Mouse (Mus musculus): ENCODE data around the gene Rhbdd3.
"Not testable (repeated sequence)": the region's sequence is repeated elsewhere in the genome, so short reads cannot be mapped to it uniquely, and the experiment has no call there.

Rhbdd3 gene

GRCm38 (mm10) chr11:5064282-5065055 lies 34.3 kb upstream of the Rhbdd3 start:
- no peak for DNase-seq (ENCODE audit: low read depth in 2 of 2, low spot score in 2 of 2)

GRCm38 (mm10) chr11:5065056-5065821 lies 33.5 kb upstream of the Rhbdd3 start, which contains the start of gene Gas2l1:
TSS of gene Gas2l1 (minus strand) at chr11:5065327.
- no peak for DNase-seq (ENCODE audit: low read depth in 2 of 2, low spot score in 2 of 2)

- DNase-seq (ENCODE audit: low read depth in 2 of 2, low spot score in 2 of 2): no peak
Observed at GRCm38 (mm10) chr11:5067063-5067462, 31.7 kb upstream of the Rhbdd3 start.

GRCm38 (mm10) chr11:5068126-5068971 lies 30.4 kb upstream of the Rhbdd3 start:
- no peak for DNase-seq (ENCODE audit: low read depth in 2 of 2, low spot score in 2 of 2)

- no peak for DNase-seq (ENCODE audit: low read depth in 2 of 2, low spot score in 2 of 2)
Observed at GRCm38 (mm10) chr11:5074882-5075281, 23.8 kb upstream of the Rhbdd3 start.

GRCm38 (mm10) chr11:5075760-5076159 lies 23.0 kb upstream of the Rhbdd3 start:
- DNase-seq (ENCODE audit: low read depth in 2 of 2, low spot score in 2 of 2): no peak

GRCm38 (mm10) chr11:5076843-5077242 lies 21.9 kb upstream of the Rhbdd3 start:
- DNase-seq (ENCODE audit: low read depth in 2 of 2, low spot score in 2 of 2): not testable (repeated sequence)

- DNase-seq (ENCODE audit: low read depth in 2 of 2, low spot score in 2 of 2): no peak
Observed at GRCm38 (mm10) chr11:5089147-5089546, 9.6 kb upstream of the Rhbdd3 start.

GRCm38 (mm10) chr11:5091706-5092105 lies 7.0 kb upstream of the Rhbdd3 start:
- DNase-seq (ENCODE audit: low read depth in 2 of 2, low spot score in 2 of 2): no peak

GRCm38 (mm10) chr11:5095877-5096276 lies 2.8 kb upstream of the Rhbdd3 start:
- no peak for DNase-seq (ENCODE audit: low read depth in 2 of 2, low spot score in 2 of 2)

- no peak for DNase-seq (ENCODE audit: low read depth in 2 of 2, low spot score in 2 of 2)
Observed at GRCm38 (mm10) chr11:5096480-5097020, 2.2 kb upstream of the Rhbdd3 start.

- DNase-seq (ENCODE audit: low read depth in 2 of 2, low spot score in 2 of 2): peak; percentile 7
Observed at GRCm38 (mm10) chr11:5098035-5098735, 541 bp upstream of the Rhbdd3 start.

GRCm38 (mm10) chr11:5099576-5100183 lies 954 bp downstream of the Rhbdd3 start:
- DNase-seq (ENCODE audit: low read depth in 2 of 2, low spot score in 2 of 2): peak; percentile 28 to 49

- DNase-seq (ENCODE audit: low read depth in 2 of 2, low spot score in 2 of 2): no peak
Observed at GRCm38 (mm10) chr11:5100283-5100682, 1.6 kb downstream of the Rhbdd3 start.

GRCm38 (mm10) chr11:5100801-5101200 lies 2.1 kb downstream of the Rhbdd3 start:
- no peak for DNase-seq (ENCODE audit: low read depth in 2 of 2, low spot score in 2 of 2)

- no peak for DNase-seq (ENCODE audit: low read depth in 2 of 2, low spot score in 2 of 2)
Observed at GRCm38 (mm10) chr11:5101641-5102040, 2.9 kb downstream of the Rhbdd3 start.

GRCm38 (mm10) chr11:5102384-5102783 lies 3.7 kb downstream of the Rhbdd3 start:
- no peak for DNase-seq (ENCODE audit: low read depth in 2 of 2, low spot score in 2 of 2)

GRCm38 (mm10) chr11:5103986-5104509 lies 5.3 kb downstream of the Rhbdd3 start:
- no peak for DNase-seq (ENCODE audit: low read depth in 2 of 2, low spot score in 2 of 2)

- no peak for DNase-seq (ENCODE audit: low read depth in 2 of 2, low spot score in 2 of 2)
Observed at GRCm38 (mm10) chr11:5109441-5109840, 10.7 kb downstream of the Rhbdd3 start.

GRCm38 (mm10) chr11:5113645-5114044 lies 14.9 kb downstream of the Rhbdd3 start:
- no peak for DNase-seq (ENCODE audit: low read depth in 2 of 2, low spot score in 2 of 2)

Measured in CD8-positive naive resting alpha-beta T cell, adult 2 months (primary cell).